Mouse (Mus musculus) hindbrain, embryonic 14.5 days (tissue): ENCODE measurements at regions not wholly inside any gene's neighbourhood (a gene's known extent, or its start where the extent isn't known, plus 50 kb on each side); places are given as distances from the start of the nearest gene placed in this dataset.
A peak's percentile ranks its signal among the peaks of the same experiment; 100 is the strongest.

ENCODE experiments used
- ATAC-seq: fragments of 200-750 bp; cut with Nextera tagmentation; 2 replicates; pipeline ENCODE4 v1.8.0; 2017; ENCODE audit warnings: moderate number of reproducible peaks, mild to moderate bottlenecking, moderate TSS enrichment, moderate library complexity; ENCODE audit not compliant: low FRiP score
- DNase-seq: peaks from one replicate; pipeline ENCODE4 v3.0.0-alpha.2; 2015; ENCODE audit warnings: low spot score
- H3K27ac ChIP-seq: fragments of 300-500 bp; sonication (generic); 2 replicates; pipeline ENCODE4 v1.5.1; 2014; ENCODE audit warnings: mild to moderate bottlenecking, moderate library complexity
- H3K27me3 ChIP-seq: fragments of 300-500 bp; sonication (generic); 2 replicates; pipeline ENCODE4 v1.6.1; 2014; ENCODE audit warnings: mild to moderate bottlenecking, low read length, mixed read lengths; ENCODE audit not compliant: control insufficient read depth, insufficient read depth
- H3K36me3 ChIP-seq: fragments of 300-500 bp; sonication (generic); replicated peaks from 2 replicates; pipeline ENCODE4 v1.6.1; 2014; ENCODE audit not compliant: control insufficient read depth, insufficient read depth
- H3K4me1 ChIP-seq: fragments of 300-500 bp; sonication (generic); replicated peaks from 2 replicates; pipeline ENCODE4 v1.6.1; 2014; ENCODE audit warnings: antibody characterized with exemption, low read length, mixed read lengths; ENCODE audit not compliant: control insufficient read depth, insufficient read depth
- H3K4me2 ChIP-seq: fragments of 300-500 bp; sonication (generic); replicated peaks from 2 replicates; pipeline ENCODE4 v1.6.1; 2014; ENCODE audit warnings: mild to moderate bottlenecking, moderate library complexity
- H3K4me3 ChIP-seq: fragments of 300-500 bp; sonication (generic); replicated peaks from 2 replicates; pipeline ENCODE4 v1.5.1; 2014; ENCODE audit warnings: mild to moderate bottlenecking, low read length
- H3K9ac ChIP-seq: fragments of 300-500 bp; sonication (generic); 2 replicates; pipeline ENCODE4 v1.6.1; 2014
- H3K9me3 ChIP-seq: fragments of 300-500 bp; sonication (generic); 2 replicates; pipeline ENCODE4 v1.6.1; 2016; ENCODE audit warnings: low read length; ENCODE audit not compliant: control insufficient read depth
- WGBS: fragments of 180-500 bp; shearing (Covaris S2); extraction: QIAGEN DNeasy Blood & Tissue Kit; methylation state at CpG from one replicate; pipeline ENCODE4 v1.1.7; 2014; 5-methylcytosine and 5-hydroxymethylcytosine counted together

DNA sequence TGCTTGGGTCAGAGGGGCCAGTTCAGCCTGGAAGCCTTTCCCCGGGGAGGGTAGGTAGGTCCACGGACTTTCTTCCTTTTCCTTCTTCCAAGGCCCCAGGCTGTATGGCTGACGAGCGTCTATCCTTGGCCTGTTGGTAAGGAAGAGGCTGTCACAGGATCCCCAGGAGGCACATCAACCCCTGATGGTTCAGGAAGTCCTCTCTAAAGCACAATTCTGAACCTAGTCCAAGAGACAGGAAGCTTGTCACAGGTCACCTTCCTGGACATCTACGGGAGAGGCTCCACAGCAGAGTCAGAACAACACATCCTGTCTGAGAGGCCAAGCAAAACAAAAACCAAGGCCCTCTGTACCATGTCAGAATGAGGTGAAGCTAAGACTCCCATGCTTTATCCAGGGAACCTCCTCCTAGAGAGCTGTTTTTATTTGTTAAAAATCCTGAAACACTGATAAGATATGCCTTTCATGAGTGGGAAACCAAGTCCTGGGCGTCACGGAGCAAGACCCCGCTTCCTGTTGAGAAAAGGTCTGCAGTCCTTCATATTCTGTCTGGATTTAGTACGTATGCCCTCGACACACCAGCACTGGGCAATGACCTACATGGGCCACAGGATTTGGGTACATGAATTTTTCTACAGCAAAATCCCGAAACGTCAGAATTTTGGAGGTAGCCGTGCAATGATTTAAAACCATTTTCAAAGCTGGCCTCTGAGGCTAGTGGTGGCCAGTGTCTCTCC lies 52.0 kb upstream of the Snrk start:
- no peaks in the 10 kb centered on the region for H3K9me3 ChIP-seq
- no peak overlapping the region for H3K4me2 ChIP-seq
- ATAC-seq (no peak), DNase-seq (no peak)
- no peak overlapping the region for H3K4me3 ChIP-seq
- WGBS = 87% methylated on average over 13 of the region's 13 CpGs
- no peak overlapping the region for H3K27ac ChIP-seq
- no peaks in the 10 kb centered on the region for H3K36me3 ChIP-seq
- no peak overlapping the region for H3K9ac ChIP-seq
- H3K27me3 ChIP-seq = no peaks in the 10 kb centered on the region
- H3K4me1 ChIP-seq = no peaks in the 10 kb centered on the region

DNA sequence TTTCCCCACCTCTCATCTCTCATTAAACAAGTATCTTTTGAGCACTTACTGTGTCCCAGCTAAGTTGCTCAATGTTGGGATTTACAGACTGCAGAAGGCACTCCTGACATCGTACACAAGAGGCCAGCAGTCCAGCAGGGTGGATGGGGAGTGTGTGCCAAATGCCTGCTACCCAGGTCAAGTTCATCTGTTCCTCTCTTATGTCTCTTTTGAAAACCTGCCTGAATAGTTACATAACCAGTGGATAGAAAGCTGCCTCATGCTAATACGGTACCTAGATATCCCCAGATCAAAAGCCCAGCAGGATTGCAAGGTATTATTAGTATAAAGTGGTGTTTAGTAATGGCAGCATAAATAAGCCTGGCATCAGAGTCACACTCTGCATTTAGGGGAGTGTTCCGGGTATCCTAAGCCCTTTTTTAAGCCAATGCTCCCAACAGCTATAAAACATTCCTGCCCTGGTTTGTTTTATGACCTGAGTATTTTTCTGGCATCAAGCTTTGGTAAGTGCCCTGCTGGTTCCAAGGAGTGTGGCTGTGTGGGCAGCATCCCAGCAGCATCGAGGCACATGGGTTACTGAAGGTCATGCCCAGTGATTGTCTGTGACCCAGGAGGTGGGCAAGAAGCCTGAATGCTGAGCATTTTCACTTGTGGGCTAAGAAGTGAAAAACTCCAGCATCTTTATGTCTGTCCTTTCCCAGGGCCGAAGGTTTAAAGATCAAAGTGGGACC lies 59.1 kb upstream of the Pomgnt2 start:
- Histone ChIP-seq H3K27me3 (no peaks in the 10 kb centered on the region), H3K36me3 (no peaks in the 10 kb centered on the region), H3K9me3 (no peaks in the 10 kb centered on the region), H3K27ac (no peak overlapping the region), H3K4me3 (no peak overlapping the region), H3K4me2 (no peak overlapping the region), H3K9ac (no peak overlapping the region), H3K4me1 (no peaks in the 10 kb centered on the region)
- 76% methylated on average over 5 of the region's 5 CpGs for WGBS
- DNase-seq = no peak
- ATAC-seq = no peak

DNA sequence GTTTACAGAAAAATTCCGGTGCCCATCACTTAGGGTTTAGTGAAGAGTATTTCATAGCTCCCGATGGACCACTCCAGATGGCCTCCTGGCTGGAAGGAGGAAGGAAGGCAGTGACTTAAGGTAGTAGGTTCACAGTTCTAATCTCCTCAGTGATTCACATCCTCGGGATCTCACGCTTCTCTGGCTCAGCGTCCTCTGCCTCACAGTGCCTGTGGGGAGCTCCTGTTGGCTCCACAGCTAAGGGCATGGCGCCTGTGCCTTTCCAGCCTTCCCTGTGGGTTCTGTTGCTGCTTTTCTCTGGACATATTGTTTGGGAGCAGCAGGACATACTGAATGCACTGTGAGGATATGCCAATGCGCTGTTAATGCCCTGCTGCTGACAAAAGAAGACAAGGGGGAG lies 54.8 kb upstream of the Pomgnt2 start:
- Histone ChIP-seq H3K27me3 (no peaks in the 10 kb centered on the region), H3K36me3 (no peaks in the 10 kb centered on the region), H3K9me3 (no peaks in the 10 kb centered on the region), H3K4me3 (no peak overlapping the region), H3K9ac (no peak overlapping the region), H3K27ac (peak overlapping the region; percentile 6; the same call in 1 of the 2 replicates), H3K4me1 (peaks cover 6% of the 10 kb centered on the region; the same call in 1 of the 2 replicates), H3K4me2 (no peak overlapping the region)
- 39% methylated on average over 7 of the region's 7 CpGs for WGBS
- no peak for ATAC-seq
- DNase-seq = no peak

DNA sequence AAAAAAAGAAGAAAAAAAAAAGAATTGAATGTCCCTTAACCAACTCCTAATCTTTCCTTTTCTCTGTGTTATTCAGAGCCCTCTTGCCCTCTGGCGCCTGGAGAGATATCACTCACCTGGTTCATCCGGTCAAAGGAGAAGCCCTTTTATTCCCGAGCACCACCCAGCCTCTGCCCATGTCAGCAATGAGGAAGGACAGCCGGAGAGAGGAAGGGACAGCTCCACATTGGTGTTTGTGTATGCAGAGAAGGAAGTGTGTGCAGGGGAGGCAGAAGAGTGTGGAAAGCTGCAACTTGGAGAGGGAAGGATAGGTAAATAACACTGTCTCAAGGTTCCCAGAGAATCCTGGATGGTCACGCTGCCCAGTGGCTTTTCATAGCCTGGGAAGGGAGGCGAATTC lies 54.2 kb upstream of the Pomgnt2 start:
- no peak overlapping the region for H3K4me3 ChIP-seq
- H3K4me1 ChIP-seq = peaks cover 6% of the 10 kb centered on the region; the same call in 1 of the 2 replicates
- no peaks in the 10 kb centered on the region for H3K27me3 ChIP-seq
- no peaks in the 10 kb centered on the region for H3K36me3 ChIP-seq
- WGBS = 78% methylated on average over 6 of the region's 6 CpGs
- H3K9ac ChIP-seq = no peak overlapping the region
- no peak overlapping the region for H3K27ac ChIP-seq
- DNase-seq (no peak), ATAC-seq (no peak)
- H3K9me3 ChIP-seq = no peaks in the 10 kb centered on the region
- no peak overlapping the region for H3K4me2 ChIP-seq

DNA sequence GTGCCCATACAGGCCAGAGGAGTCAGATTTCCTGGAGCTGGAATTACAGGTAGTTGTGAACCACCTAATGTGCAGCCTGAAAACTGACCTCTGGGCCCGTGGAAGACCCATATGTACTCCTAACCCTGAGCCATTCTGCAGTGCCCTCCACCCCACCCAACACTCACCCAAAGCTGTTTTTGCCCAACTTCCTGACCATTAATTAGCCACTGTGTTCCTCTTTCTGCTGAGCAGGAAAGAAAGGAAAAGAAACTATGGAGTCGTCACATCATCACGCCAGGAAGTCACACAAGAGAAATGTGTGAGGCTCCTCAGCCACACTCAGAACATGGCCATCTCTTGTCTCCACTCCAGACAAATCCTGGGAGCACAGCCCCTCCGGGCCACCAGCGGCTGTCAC lies 52.1 kb upstream of the Pomgnt2 start:
- no peak overlapping the region for H3K4me3 ChIP-seq
- ATAC-seq (no peak), DNase-seq (no peak)
- H3K27me3 ChIP-seq = no peaks in the 10 kb centered on the region
- H3K4me1 ChIP-seq = peaks cover 6% of the 10 kb centered on the region; the same call in 1 of the 2 replicates
- no peak overlapping the region for H3K4me2 ChIP-seq
- H3K27ac ChIP-seq = no peak overlapping the region
- 78% methylated on average over 5 of the region's 5 CpGs for WGBS
- no peaks in the 10 kb centered on the region for H3K9me3 ChIP-seq
- no peaks in the 10 kb centered on the region for H3K36me3 ChIP-seq
- H3K9ac ChIP-seq = no peak overlapping the region

DNA sequence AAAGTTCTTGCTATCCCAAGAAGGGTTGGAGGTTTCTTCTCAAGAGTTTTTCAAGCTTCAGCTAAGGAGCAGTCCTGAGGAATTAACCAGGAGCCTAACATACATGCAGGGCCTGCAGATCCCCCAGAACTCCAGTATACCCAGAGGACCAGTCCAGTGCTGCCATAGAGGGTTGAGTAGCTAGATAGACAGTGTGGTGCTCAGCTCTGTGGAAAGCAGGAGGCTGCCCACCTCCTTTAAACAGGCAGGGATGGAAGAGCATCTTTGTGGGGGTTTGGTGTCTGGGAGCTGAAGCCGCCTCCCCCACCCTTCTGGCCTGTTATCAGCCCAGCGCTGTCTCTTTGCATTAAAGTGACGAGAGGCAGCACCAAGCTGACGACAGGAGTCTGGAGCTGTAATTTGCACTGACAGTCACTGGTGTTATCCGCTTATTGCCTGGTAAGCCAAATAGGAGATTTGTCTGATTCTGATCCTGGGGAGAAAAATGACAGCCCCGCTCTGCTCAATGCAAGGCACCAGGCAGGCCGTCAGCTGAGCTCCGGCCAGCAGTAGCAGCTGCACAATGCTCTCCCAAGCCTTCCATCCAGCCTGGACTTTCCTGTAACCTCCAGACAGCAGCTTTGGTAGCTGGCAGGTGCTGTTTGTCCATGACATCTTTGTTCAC lies 51.2 kb upstream of the Pomgnt2 start:
- ATAC-seq = peak; percentile 60; the same call in 1 of the 2 replicates
- Histone ChIP-seq H3K4me2 (no peak overlapping the region), H3K9ac (no peak overlapping the region), H3K4me3 (no peak overlapping the region), H3K27ac (peak overlapping the region; percentile 70), H3K27me3 (no peaks in the 10 kb centered on the region), H3K9me3 (no peaks in the 10 kb centered on the region), H3K4me1 (peaks cover 6% of the 10 kb centered on the region; the same call in 1 of the 2 replicates), H3K36me3 (no peaks in the 10 kb centered on the region)
- peak; percentile 49 for DNase-seq
- 41% methylated on average over 8 of the region's 8 CpGs for WGBS
